Mouse (Mus musculus): ENCODE results near the gene Sik2.

Gene Sik2

GRCm38 (mm10) chr9:50986123-50986522 is 22.8 kb downstream of the Sik2 start:
- DNase-seq (ENCODE audit: low spot score in 2 of 2): no peak

- DNase-seq (ENCODE audit: low spot score in 2 of 2): no peak
These were observed 27.2 kb downstream of the Sik2 start for GRCm38 (mm10) chr9:50981499-50982190.

GRCm38 (mm10) chr9:50974631-50975030 is 34.2 kb downstream of the Sik2 start:
- DNase-seq (ENCODE audit: low spot score in 2 of 2): no peak

- DNase-seq (ENCODE audit: low spot score in 2 of 2): no peak
These were observed 38.5 kb downstream of the Sik2 start for GRCm38 (mm10) chr9:50970413-50970812.

GRCm38 (mm10) chr9:50969266-50969665 is 39.6 kb downstream of the Sik2 start:
- no peak for DNase-seq (ENCODE audit: low spot score in 2 of 2)

GRCm38 (mm10) chr9:50966277-50966676 is 42.6 kb downstream of the Sik2 start:
- peak; percentile 17 to 57 for DNase-seq (ENCODE audit: low spot score in 2 of 2)

- no peak for DNase-seq (ENCODE audit: low spot score in 2 of 2)
These were observed 43.5 kb downstream of the Sik2 start for GRCm38 (mm10) chr9:50965392-50965791.

GRCm38 (mm10) chr9:50964911-50965310 is 44.0 kb downstream of the Sik2 start:
- DNase-seq (ENCODE audit: low spot score in 2 of 2): no peak

- DNase-seq (ENCODE audit: low spot score in 2 of 2): no peak
These were observed 50.9 kb downstream of the Sik2 start for GRCm38 (mm10) chr9:50957956-50958489.

GRCm38 (mm10) chr9:50955176-50955575 is 53.7 kb downstream of the Sik2 start:
- no peak for DNase-seq (ENCODE audit: low spot score in 2 of 2)

- DNase-seq (ENCODE audit: low spot score in 2 of 2): no peak
These were observed 60.6 kb downstream of the Sik2 start for GRCm38 (mm10) chr9:50948097-50948823.

- DNase-seq (ENCODE audit: low spot score in 2 of 2): no peak
These were observed 62.5 kb downstream of the Sik2 start for GRCm38 (mm10) chr9:50946338-50946737.

GRCm38 (mm10) chr9:50944826-50945225 is 64.0 kb downstream of the Sik2 start:
- no peak for DNase-seq (ENCODE audit: low spot score in 2 of 2)

- DNase-seq (ENCODE audit: low spot score in 2 of 2): no peak
These were observed 66.2 kb downstream of the Sik2 start for GRCm38 (mm10) chr9:50942711-50943110.

GRCm38 (mm10) chr9:50941804-50942401 is 67.0 kb downstream of the Sik2 start:
- no peak for DNase-seq (ENCODE audit: low spot score in 2 of 2)

GRCm38 (mm10) chr9:50929986-50930385 is 78.9 kb downstream of the Sik2 start:
- no peak for DNase-seq (ENCODE audit: low spot score in 2 of 2)

- DNase-seq (ENCODE audit: low spot score in 2 of 2): no peak
These were observed 83.1 kb downstream of the Sik2 start for GRCm38 (mm10) chr9:50925801-50926200.

GRCm38 (mm10) chr9:50924454-50924853 is 84.4 kb downstream of the Sik2 start:
- DNase-seq (ENCODE audit: low spot score in 2 of 2): no peak

- no peak for DNase-seq (ENCODE audit: low spot score in 2 of 2)
These were observed 86.3 kb downstream of the Sik2 start for GRCm38 (mm10) chr9:50922363-50923153.

GRCm38 (mm10) chr9:50920933-50921895 is 87.7 kb downstream of the Sik2 start:
- DNase-seq (ENCODE audit: low spot score in 2 of 2): no peak

- DNase-seq (ENCODE audit: low spot score in 2 of 2): no peak
These were observed 89.3 kb downstream of the Sik2 start for GRCm38 (mm10) chr9:50919554-50919953.

Measured in left cerebral cortex, adult 9 months (tissue).